Mouse (Mus musculus) heart, adult 2 months (tissue): ENCODE data around the gene Boll.

Experiments used
- CTCF ChIP-seq: fragments of 200-600 bp; IDR thresholded peaks from 2 replicates; pipeline ENCODE4 v1.8.1; 2022; ENCODE audit warnings: antibody characterized with exemption, mild to moderate bottlenecking, moderate library complexity
- EP300 ChIP-seq: fragments of 200-500 bp; IDR thresholded peaks from 2 replicates; pipeline ENCODE4 v1.6.1; 2011; ENCODE audit warnings: low read depth, low read length, control low read depth; ENCODE audit not compliant: insufficient read depth
- POLR2A ChIP-seq: fragments of 200-500 bp; IDR thresholded peaks from 2 replicates; pipeline ENCODE4 v1.6.1; 2011; ENCODE audit warnings: mild to moderate bottlenecking, low read depth, low read length, control low read depth; ENCODE audit not compliant: insufficient read depth

DNA sequence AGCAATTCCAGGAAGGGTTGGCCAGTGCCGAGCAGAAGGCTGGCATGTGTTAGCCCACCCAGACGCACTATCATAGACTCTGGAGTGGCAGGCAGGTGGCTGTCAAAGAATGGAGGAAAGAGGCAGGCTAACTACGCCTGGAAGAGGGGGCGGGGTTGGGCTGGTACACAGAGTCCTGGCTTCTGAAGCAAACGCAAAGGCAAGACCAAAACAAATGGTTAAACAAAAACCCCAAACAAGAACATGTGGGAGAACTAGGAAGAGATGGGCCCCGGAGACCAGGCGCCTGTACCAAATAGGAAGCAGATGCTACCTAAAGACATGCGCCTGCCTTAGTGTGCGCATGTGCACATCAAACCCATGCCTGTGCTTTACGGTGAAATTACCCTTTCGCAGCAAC, 139.2 kb downstream of the Boll start:
- no peak for TF ChIP-seq CTCF
- TF ChIP-seq EP300, result no peak
- TF ChIP-seq POLR2A, result no peak
